ENCODE assay signal across 13 mouse cellular contexts in the genomic region with DNA sequence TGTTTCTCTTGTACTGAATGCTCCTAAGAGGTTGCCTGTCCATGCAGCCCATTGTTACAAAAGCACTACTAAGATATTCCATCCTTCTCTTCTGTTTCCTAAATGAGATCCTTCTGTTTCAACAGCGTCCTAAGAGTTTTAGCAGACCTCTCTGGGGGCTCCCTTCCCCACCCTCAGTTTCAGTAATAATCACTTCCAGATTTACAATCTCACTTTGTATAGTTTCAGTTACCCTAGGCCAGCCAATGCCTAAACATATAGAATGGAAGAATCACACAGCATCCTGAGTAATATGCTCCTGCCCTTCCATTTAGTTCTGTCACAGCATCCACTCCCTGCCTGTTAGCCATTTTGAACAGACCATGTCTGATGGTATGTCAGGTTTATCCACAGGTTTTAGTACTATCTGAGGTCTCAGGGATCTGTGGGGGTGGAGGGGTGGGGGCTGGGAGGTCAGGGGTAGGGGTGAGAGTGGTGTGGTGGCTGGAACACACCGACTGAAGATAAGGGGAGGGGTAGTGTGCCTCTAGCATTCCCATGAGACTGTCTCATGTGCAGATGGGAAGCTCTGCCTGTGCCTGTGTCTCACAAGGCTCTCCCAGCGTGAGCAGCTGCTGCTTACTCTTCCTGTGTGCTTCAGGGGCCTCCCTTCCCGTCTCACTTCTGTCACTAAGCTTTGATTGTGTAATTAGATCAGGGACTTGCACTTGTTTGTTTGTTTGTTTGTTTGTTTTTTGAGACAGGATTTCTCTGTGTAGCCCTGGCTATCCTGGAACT. TPM values are rescaled to one million over a fixed set of nuclear protein-coding genes. Genes with fewer than 3 reads are reported as not detected.
A peak's percentile ranks its signal among the peaks of the same experiment; 100 is the strongest.
DNase-seq lines count a peak whose midpoint lies in the region; ATAC-seq lines count a peak whose summit lies in the region.
"Had no signal": no experiment of that assay in that cellular context is flagged by ENCODE, and none has a peak within 500 bp of the region (broad histone marks: within the 10 kb centered on the region; RNA-seq: fewer than 3 reads in every experiment).

No protein-coding gene starts in this region.

- WGBS in midbrain, embryonic 11.5 days = 45% methylated on average over 4 of the region's 4 CpGs
- 34% methylated on average over 4 of the region's 4 CpGs for WGBS in midbrain, embryonic 15.5 days
- 25% methylated on average over 4 of the region's 4 CpGs for WGBS in embryonic facial prominence, embryonic 10.5 days
- 23% methylated on average over 4 of the region's 4 CpGs for WGBS in limb, embryonic 12.5 days

- no peak overlapping the region for H3K4me3 ChIP-seq in midbrain, embryonic 11.5 days (ENCODE audit: low read depth, low read length)
- no peak overlapping the region for H3K4me3 ChIP-seq in midbrain, embryonic 15.5 days
- H3K4me3 ChIP-seq in embryonic facial prominence, embryonic 10.5 days = 0 out of 2 replicates have a peak overlapping the region, but pooled peaks have one; percentile 2
- H3K4me3 ChIP-seq in limb, embryonic 12.5 days (replicated peaks) = no peak overlapping the region
- H3K4me3 ChIP-seq: gastrocnemius, adult 2 months; heart, adult 2 months; liver, embryonic 12.5 days had no signal

- no peak overlapping the region for H3K9ac ChIP-seq in midbrain, embryonic 11.5 days (ENCODE audit: low read length)
- H3K9ac ChIP-seq in midbrain, embryonic 15.5 days = no peak overlapping the region
- no peak overlapping the region for H3K9ac ChIP-seq in limb, embryonic 12.5 days (replicated peaks)
- H3K9ac ChIP-seq: liver, embryonic 12.5 days had no signal

- H3K27ac ChIP-seq in midbrain, embryonic 11.5 days (ENCODE audit: low read depth, low read length) = no peak overlapping the region
- no peak overlapping the region for H3K27ac ChIP-seq in midbrain, embryonic 15.5 days
- H3K27ac ChIP-seq in embryonic facial prominence, embryonic 10.5 days (replicated peaks) = peak overlapping the region; percentile 65; the same call in 1 of the 2 replicates
- peak overlapping the region; percentile 69; the same call in 1 of the 2 replicates for H3K27ac ChIP-seq in limb, embryonic 12.5 days
- H3K27ac ChIP-seq: gastrocnemius, adult 2 months; heart, adult 2 months; liver, embryonic 12.5 days had no signal

- DNase-seq in midbrain, embryonic 11.5 days (ENCODE audit: low spot score, missing footprints) = peak; percentile 85
- peak; percentile 27 for DNase-seq in embryo, embryonic 10 days (ENCODE audit: low spot score)
- peak; percentile 28 for DNase-seq in embryonic facial prominence, embryonic 10.5 days (ENCODE audit: low spot score)
- DNase-seq in layer of hippocampus, adult 9-10 months (ENCODE audit: low spot score) = no peak
- no peak for DNase-seq in heart, postnatal 10 days
- DNase-seq: cerebellum, postnatal 36 days; gastrocnemius, adult 2 months; heart, adult 2 months had no signal

- peaks cover 8% of the 10 kb centered on the region for H3K27me3 ChIP-seq in midbrain, embryonic 11.5 days (ENCODE audit: control insufficient read depth, insufficient read depth, low read length)
- peaks cover 4% of the 10 kb centered on the region for H3K27me3 ChIP-seq in midbrain, embryonic 15.5 days (replicated peaks)
- H3K27me3 ChIP-seq in embryonic facial prominence, embryonic 10.5 days (replicated peaks; ENCODE audit: low read depth, poor library complexity, severe bottlenecking) = peaks cover 37% of the 10 kb centered on the region
- peaks cover 30% of the 10 kb centered on the region for H3K27me3 ChIP-seq in limb, embryonic 12.5 days

- H3K4me2 ChIP-seq in midbrain, embryonic 11.5 days = no peak overlapping the region
- no peak overlapping the region for H3K4me2 ChIP-seq in midbrain, embryonic 15.5 days
- H3K4me2 ChIP-seq in limb, embryonic 12.5 days = peak overlapping the region; percentile 6; the same call in 1 of the 2 replicates
- H3K4me2 ChIP-seq: liver, embryonic 12.5 days had no signal

- intact Hi-C loops in heart, postnatal 10 days (cut with DNase I) = no loop called here

- ATAC-seq in midbrain, embryonic 11.5 days (ENCODE audit: low FRiP score) = no peak
- ATAC-seq in midbrain, embryonic 15.5 days (replicated peaks) = no peak
- ATAC-seq in limb, embryonic 12.5 days (ENCODE audit: insufficient number of reproducible peaks, insufficient read depth, low FRiP score, low TSS enrichment, low read depth) = peak; percentile 43; the same call in 1 of the 2 replicates
- ATAC-seq: forebrain, embryonic 16.5 days; liver, embryonic 12.5 days had no signal

- H3K9me3 ChIP-seq in midbrain, embryonic 11.5 days (ENCODE audit: control insufficient read depth, low read length) = no peaks in the 10 kb centered on the region
- no peaks in the 10 kb centered on the region for H3K9me3 ChIP-seq in midbrain, embryonic 15.5 days
- H3K9me3 ChIP-seq in embryonic facial prominence, embryonic 10.5 days = no peaks in the 10 kb centered on the region
- no peaks in the 10 kb centered on the region for H3K9me3 ChIP-seq in limb, embryonic 12.5 days
- H3K9me3 ChIP-seq: liver, embryonic 12.5 days had no signal

- H3K36me3 ChIP-seq in midbrain, embryonic 11.5 days (ENCODE audit: control insufficient read depth, insufficient read depth, low read length) = no peaks in the 10 kb centered on the region
- H3K36me3 ChIP-seq in midbrain, embryonic 15.5 days (replicated peaks) = no peaks in the 10 kb centered on the region
- no peaks in the 10 kb centered on the region for H3K36me3 ChIP-seq in embryonic facial prominence, embryonic 10.5 days (replicated peaks)
- H3K36me3 ChIP-seq in limb, embryonic 12.5 days = no peaks in the 10 kb centered on the region
- H3K36me3 ChIP-seq: liver, embryonic 12.5 days had no signal

- no peaks in the 10 kb centered on the region for H3K4me1 ChIP-seq in midbrain, embryonic 11.5 days (ENCODE audit: control insufficient read depth, insufficient read depth, low read length)
- peaks cover 3% of the 10 kb centered on the region; the same call in 1 of the 2 replicates for H3K4me1 ChIP-seq in midbrain, embryonic 15.5 days
- peaks cover 38% of the 10 kb centered on the region for H3K4me1 ChIP-seq in embryonic facial prominence, embryonic 10.5 days
- H3K4me1 ChIP-seq in limb, embryonic 12.5 days (replicated peaks) = peaks cover 19% of the 10 kb centered on the region

RNA-seq across cellular contexts. Expression of a gene that starts 2.9 kb away (rescaled TPM):
- 0.22 and 0.37 TPM in 2 replicates for polyA plus RNA-seq in midbrain, embryonic 11.5 days (2014; fragmentation: Nextera tagmentation; extraction: Ambion mirVana)
- polyA plus RNA-seq in midbrain, embryonic 15.5 days (2015; fragmentation: Nextera tagmentation; extraction: Ambion mirVana) = 0.40 and 0.44 TPM in 2 replicates
- polyA plus RNA-seq in embryonic facial prominence, embryonic 10.5 days (2016; fragmentation: Nextera tagmentation; extraction: Ambion mirVana) = 1.2 and 1.4 TPM in 2 replicates
- 1.1 and 1.2 TPM in 2 replicates for polyA plus RNA-seq in limb, embryonic 12.5 days (2016; fragmentation: Nextera tagmentation; extraction: Ambion mirVana)
- 1 to 10 TPM; 2.2 to 2.4 TPM for total RNA-seq in heart, postnatal 10 days (2021)

RNA-seq across cellular contexts. Expression of a gene that starts 20.8 kb away (rescaled TPM):
- polyA plus RNA-seq in midbrain, embryonic 11.5 days (2014; fragmentation: Nextera tagmentation; extraction: Ambion mirVana) = 6.2 and 10.3 TPM in 2 replicates
- 4.4 and 5.2 TPM in 2 replicates for polyA plus RNA-seq in midbrain, embryonic 15.5 days (2015; fragmentation: Nextera tagmentation; extraction: Ambion mirVana)
- 3.3 and 6.3 TPM in 2 replicates for polyA plus RNA-seq in embryonic facial prominence, embryonic 10.5 days (2016; fragmentation: Nextera tagmentation; extraction: Ambion mirVana)
- polyA plus RNA-seq in limb, embryonic 12.5 days (2016; fragmentation: Nextera tagmentation; extraction: Ambion mirVana) = 8.2 and 9.1 TPM in 2 replicates
- 1 to 10 TPM; 3.2 to 3.3 TPM for total RNA-seq in heart, postnatal 10 days (2021)
- polyA plus RNA-seq: small intestine, adult 2 months had no signal

RNA-seq across cellular contexts. Expression of a gene that starts 30.3 kb away (rescaled TPM):
- 15.2 and 18.1 TPM in 2 replicates for polyA plus RNA-seq in midbrain, embryonic 11.5 days (2014; fragmentation: Nextera tagmentation; extraction: Ambion mirVana)
- polyA plus RNA-seq in midbrain, embryonic 15.5 days (2015; fragmentation: Nextera tagmentation; extraction: Ambion mirVana) = 6.5 and 7.1 TPM in 2 replicates
- polyA plus RNA-seq in embryonic facial prominence, embryonic 10.5 days (2016; fragmentation: Nextera tagmentation; extraction: Ambion mirVana) = 12.2 and 12.6 TPM in 2 replicates
- polyA plus RNA-seq in limb, embryonic 12.5 days (2016; fragmentation: Nextera tagmentation; extraction: Ambion mirVana) = 10.3 and 12.9 TPM in 2 replicates
- 10 to 100 TPM; 25.1 to 30.1 TPM for total RNA-seq in heart, postnatal 10 days (2021)

Comparison
In these comparisons a context has a peak if more than half of its experiments do, and no peak if none do; other contexts are left out.
1. DNase-seq: peak in midbrain, embryonic 11.5 days (single experiment), embryo, embryonic 10 days (single experiment) and embryonic facial prominence, embryonic 10.5 days (single experiment); none in layer of hippocampus, adult 9-10 months (single experiment) and heart, postnatal 10 days (0 of 2).
2. H3K27ac ChIP-seq: peak in embryonic facial prominence, embryonic 10.5 days (single experiment) and limb, embryonic 12.5 days (single experiment); none in midbrain, embryonic 11.5 days (single experiment) and midbrain, embryonic 15.5 days (single experiment).